Mouse (Mus musculus) activated CD4-positive, CD25-positive, alpha-beta regulatory T cell, adult 4 months (primary cell): Measurements from ENCODE around the gene Plekhg4. TPM values are rescaled to one million over a fixed set of nuclear protein-coding genes. Genes with fewer than 3 reads are reported as not detected.

Experiments
- ATAC-seq: one replicate; pipeline ENCODE4 v1.8.0; 2017
- polyA plus RNA-seq, 2 experiments: library from polyadenylated mRNA; unstranded; fragments of 100-300 nt; shearing (Covaris generic); gene quantifications; one replicate each; pipeline ENCODE4 v1.2.1; 2017

Plekhg4 gene
- polyA plus RNA-seq, 2 experiments from 2014 or later: 0.20 TPM; not detected in 1

DNA sequence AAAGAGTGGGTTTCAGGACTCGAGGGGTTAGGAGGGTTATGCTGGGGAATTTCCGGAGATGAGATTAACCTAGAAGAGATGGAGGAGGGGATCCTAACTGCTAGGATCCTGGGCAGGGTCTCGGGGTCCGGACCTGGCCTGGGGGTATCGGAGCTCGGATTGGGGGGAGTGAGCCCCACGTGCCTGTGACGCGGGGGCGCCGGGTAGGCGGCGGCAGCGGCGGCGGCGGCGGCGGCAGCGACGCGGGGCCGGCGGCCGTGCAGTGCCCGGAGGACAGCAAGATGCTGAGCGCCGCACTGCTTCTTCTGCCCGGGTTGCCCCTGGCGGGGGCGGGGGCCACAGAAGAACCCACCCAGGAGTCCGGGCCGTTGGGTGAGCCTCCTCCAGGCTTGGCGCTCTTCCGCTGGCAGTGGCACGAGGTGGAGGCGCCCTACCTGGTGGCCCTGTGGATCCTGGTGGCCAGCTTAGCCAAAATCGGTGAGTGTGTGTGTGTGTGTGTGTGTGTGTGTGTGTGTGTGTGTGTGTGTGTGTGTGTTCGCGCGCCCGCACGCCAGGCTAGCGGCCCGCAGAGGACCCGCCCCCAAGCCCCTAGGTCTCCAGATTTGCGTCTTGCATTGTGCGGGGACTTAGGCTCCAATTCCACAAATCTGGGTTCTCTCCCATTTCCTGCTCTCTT is 23.8 kb upstream of the Plekhg4 start:
- no peak for ATAC-seq

GRCm38 (mm10) chr8:105350186-105350585 is 22.9 kb upstream of the Plekhg4 start:
- no peak for ATAC-seq

GRCm38 (mm10) chr8:105353583-105354135 is 19.4 kb upstream of the Plekhg4 start:
- ATAC-seq: no peak

GRCm38 (mm10) chr8:105354549-105354948 is 18.5 kb upstream of the Plekhg4 start:
- ATAC-seq: no peak

- ATAC-seq: no peak
Measured at GRCm38 (mm10) chr8:105355179-105356024, 17.7 kb upstream of the Plekhg4 start.

- ATAC-seq: no peak
Measured at GRCm38 (mm10) chr8:105356681-105357080, 16.4 kb upstream of the Plekhg4 start.

DNA sequence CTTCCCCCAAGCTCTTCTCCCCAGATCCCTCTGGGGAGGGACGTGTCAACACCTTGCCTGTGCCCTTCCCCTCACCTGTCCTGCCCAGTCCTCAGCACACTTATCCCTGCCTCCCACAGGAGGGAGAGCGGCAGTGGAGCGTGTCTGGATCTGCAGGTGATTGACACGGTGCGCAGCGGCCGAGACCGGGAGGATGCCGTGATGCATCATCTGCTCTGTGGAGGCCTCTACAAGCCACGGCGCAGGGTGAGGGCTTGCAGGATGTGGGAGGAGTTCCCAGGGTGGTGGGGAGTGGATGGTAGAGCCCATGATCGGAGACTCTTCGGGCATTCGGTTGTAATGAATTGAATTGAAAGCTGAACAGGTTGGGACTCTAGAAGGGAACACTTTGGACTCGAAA is 13.9 kb upstream of the Plekhg4 start:
- no peak for ATAC-seq

DNA sequence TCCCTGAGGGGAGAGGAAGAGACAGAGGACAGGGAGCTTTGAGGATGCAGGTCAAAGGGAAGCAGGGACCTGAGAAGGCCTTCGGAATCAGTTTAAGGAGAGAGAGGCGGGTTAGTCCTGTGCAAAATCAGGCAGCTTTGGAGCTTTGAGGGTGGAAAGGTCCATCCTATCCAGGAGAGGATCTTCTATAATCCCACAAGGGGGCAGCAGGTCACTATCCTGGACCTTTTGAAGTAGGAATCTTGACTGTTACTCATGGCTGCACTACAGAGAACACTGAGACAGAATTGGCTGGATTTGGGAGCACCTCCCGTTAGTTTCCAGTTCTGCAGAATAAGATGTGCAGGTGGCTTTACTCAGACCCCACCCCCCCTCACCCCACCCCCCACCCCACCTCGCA is 13.4 kb upstream of the Plekhg4 start:
- no peak for ATAC-seq

DNA sequence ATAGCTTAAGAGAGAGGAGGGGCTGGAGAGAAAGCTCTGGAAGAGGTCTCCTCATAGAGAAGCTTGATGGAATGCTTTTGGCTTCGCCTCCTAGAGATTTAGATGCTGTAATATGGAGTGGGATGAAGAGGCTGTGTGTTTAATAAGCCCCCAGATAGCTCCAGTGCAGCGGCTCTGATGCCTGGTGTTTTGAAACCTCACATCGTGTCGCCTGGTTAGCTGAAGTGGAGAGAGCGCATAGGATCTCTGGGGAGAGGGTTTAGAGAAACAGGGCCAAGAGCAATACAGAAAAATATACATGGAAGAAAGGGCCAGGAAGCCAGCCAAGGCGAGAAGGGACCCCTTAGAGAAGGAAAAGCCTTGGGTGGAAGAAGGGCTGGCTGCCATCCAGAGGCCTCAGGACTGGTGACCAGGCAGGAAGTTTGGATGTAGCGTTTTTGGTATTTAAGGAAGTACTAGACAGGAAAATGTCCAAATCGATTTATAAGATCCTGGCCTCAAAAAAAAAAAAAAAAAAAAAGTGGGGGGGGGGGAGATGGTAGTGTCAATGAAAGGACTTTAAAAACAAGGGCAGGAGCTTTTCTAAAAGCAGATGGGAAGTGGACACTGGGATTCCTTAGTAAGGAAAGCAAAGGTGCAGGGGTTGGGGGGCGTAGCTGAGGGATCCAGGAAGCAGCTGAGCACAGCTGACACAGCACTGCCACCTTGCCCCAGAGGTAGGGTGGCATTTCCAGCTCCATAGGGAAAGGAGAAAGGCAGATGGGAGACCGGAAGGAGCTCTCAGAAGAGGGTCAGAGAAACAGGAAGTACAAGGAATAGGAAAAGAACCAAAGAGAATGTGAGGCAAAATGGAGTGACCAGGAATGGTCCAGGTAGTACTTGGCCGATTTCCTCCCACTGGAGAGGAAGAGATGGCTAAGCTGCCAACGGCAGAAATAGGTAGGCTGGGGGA is 11.0 kb upstream of the Plekhg4 start:
- ATAC-seq: no peak

DNA sequence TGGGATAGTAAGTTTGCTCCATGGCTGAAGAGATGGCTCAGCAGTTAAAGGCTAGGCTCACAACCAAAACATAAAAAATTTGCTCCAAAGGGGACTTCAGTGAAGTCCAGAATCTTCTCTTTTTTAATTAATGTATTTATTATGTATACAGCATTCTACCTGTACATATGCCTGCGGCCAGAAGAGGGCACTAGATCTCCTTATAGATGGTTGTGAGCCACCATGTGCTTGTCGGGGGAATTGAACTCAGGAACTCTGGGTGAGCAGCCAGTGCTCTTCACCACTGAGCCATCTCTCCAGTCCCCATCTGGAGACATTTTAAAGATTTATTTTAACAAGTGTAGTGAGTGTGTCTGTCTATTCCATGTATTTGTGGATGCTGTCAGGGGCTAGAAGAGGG is 6.0 kb upstream of the Plekhg4 start:
- ATAC-seq: no peak

DNA sequence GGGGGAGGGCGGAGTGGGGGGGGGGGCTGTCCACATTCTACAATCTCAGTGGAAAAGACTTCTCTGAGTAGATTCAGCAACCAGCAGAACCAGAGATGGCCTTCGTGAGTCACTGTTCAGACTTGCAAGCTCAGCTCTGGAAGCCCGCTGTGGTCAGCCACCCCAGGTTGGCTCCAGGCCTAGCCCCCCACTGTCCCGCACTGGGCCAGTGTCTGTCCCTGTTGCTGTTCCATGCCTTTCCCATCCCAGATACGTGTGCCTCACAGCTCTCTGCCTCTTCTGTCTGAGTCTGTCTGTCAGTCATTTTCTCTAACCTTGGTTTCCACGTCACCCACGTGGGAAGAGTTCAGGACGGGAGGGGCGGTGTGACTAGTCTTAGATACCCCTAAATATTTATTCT is 601 bp upstream of the Plekhg4 start:
- ATAC-seq: no peak

DNA sequence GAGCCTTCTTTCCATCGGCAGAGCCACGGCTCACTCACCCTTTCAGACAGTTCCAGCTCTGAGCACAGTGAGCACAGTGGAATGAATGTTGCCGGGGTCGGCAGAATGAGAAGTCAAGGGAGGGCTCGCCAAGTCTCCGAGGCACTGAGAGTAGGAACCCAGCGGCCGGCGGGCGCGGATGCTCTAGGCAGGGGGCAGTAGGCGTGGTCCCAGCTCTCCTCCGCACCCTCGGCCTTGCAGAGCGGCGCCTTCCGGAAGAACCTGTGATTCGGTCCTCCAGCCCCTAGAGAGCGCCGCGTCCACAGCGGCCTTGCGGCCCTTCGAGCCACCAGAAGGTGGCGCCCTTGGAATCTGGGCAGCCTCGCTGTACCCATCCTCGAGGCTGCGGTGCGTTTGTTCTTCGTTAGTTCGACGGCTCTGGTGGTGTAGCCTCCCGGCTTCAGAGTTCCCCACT is 1.5 kb downstream of the Plekhg4 start:
- no peak for ATAC-seq

GRCm38 (mm10) chr8:105378673-105379072 is 5.6 kb downstream of the Plekhg4 start:
- ATAC-seq: no peak

- no peak for ATAC-seq
Measured at GRCm38 (mm10) chr8:105380308-105380707, 7.2 kb downstream of the Plekhg4 start.

GRCm38 (mm10) chr8:105384070-105384469 is 11.0 kb downstream of the Plekhg4 start:
- no peak for ATAC-seq

- ATAC-seq: no peak
Measured at GRCm38 (mm10) chr8:105387151-105387550, 14.1 kb downstream of the Plekhg4 start.

DNA sequence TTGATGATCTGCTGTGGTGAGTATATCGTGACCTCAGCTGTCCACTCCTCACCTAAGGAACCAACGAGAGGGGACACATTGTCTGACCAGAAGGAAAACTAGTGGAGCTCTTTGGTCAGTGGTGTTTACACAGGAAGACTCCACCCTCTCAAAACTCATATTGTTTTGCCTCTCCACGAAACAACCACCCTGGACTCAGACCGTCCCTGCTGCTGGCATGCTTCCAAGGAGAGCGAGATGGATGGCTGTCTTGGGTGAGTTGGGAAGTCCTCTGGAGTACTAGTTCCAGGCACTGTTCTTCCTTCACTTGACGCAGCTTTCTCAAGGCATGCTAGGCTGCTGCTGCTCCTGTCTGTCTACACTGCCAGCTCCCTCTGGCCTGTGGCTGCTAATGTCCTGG is 16.0 kb downstream of the Plekhg4 start:
- no peak for ATAC-seq

- no peak for ATAC-seq
Measured at GRCm38 (mm10) chr8:105393089-105393787, 20.2 kb downstream of the Plekhg4 start.

DNA sequence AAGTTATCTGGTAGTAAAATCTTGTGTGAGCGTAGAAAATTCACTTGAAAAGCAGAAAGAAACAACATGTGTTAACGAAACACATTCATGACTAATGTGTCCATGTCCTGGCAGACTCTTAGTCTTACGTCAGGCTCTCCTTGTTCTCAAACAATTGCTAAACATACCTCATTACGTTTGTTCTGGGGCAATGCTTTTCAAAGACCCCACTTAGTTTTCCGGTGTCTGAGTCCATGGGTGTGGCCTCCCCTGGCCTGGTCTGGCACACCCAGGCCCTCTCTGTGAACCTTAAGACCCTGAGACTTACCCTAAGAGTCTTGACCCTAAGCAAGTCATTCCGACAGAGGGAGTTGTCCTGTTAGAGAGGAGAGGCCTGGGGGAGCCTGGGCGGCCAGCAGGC is 20.8 kb downstream of the Plekhg4 start:
- ATAC-seq: no peak

DNA sequence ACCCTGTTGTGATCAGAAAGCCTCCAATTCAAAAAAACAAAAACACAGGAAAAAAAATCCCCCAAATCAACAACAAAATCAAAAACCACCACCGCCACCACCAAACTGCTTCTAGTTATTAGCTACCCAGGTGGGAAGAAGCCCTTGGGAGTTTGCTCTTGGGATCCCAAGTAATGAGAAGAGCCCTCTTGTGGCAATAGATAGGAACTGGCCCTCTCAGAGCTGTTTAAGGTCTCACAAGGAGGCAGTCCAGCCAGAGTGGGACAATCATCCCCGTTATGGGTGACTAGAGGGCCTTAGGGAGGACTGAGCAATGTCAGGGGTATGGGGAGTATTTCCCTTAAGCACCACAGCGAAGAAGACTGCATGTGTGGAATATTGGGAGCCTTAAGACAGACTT is 24.7 kb downstream of the Plekhg4 start:
- no peak for ATAC-seq

GRCm38 (mm10) chr8:105400016-105400415 is 26.9 kb downstream of the Plekhg4 start:
- no peak for ATAC-seq

DNA sequence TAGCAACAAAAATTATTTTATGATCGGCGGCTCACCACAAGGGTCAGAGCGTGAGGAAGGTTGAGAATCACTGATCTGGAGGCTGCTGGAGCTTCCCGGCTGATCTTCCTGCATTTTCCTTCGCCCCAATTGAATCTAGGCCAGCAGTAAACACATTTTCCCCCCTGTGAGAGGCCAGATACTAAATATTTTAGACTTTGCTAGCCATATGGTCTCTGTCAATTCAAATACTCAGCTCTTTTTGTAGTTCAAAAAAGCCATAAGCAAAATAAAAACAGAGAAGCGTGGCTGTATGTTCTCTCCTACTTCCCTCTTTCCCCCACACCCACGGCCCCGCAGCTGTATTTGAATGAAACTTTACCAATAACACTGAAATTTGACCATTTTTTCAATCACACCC is 30.4 kb downstream of the Plekhg4 start:
- no peak for ATAC-seq
